Mouse (Mus musculus) limb, embryonic 10.5 days (tissue): ENCODE measurements around the gene Lpar3. TPM values are rescaled to one million over a fixed set of nuclear protein-coding genes. Genes with fewer than 3 reads are reported as not detected.

Experiments
- DNase-seq: peaks from one replicate; pipeline ENCODE4 v3.0.0-alpha.2; 2017; ENCODE audit warnings: low spot score
- H3K27ac ChIP-seq: fragments of 300-500 bp; sonication (generic); 2 replicates; pipeline ENCODE4 v1.5.1; 2016; ENCODE audit warnings: mild to moderate bottlenecking
- H3K27me3 ChIP-seq: fragments of 300-500 bp; sonication (generic); 2 replicates; pipeline ENCODE4 v1.6.1; 2016; ENCODE audit warnings: low read depth, mild to moderate bottlenecking; ENCODE audit not compliant: poor library complexity, severe bottlenecking
- H3K36me3 ChIP-seq: fragments of 300-500 bp; sonication (generic); 2 replicates; pipeline ENCODE4 v1.6.1; 2016; ENCODE audit warnings: mild to moderate bottlenecking, moderate library complexity
- H3K4me1 ChIP-seq: fragments of 300-500 bp; sonication (generic); 2 replicates; pipeline ENCODE4 v1.6.1; 2016
- H3K4me3 ChIP-seq: fragments of 300-500 bp; sonication (generic); 2 replicates; pipeline ENCODE4 v1.5.1; 2016; ENCODE audit warnings: mild to moderate bottlenecking, moderate library complexity
- H3K9me3 ChIP-seq: fragments of 300-500 bp; sonication (generic); replicated peaks from 2 replicates; pipeline ENCODE4 v1.6.1; 2016; ENCODE audit warnings: mild to moderate bottlenecking
- WGBS: fragments of 180-500 bp; shearing (Covaris S2); methylation state at CpG from one replicate; pipeline ENCODE4 v1.1.7; 2016; 5-methylcytosine and 5-hydroxymethylcytosine counted together
- polyA plus RNA-seq: library from polyadenylated mRNA; unstranded; fragments of >200 nt; fragmentation: Nextera tagmentation; extraction: Ambion mirVana; gene quantifications from 2 replicates; pipeline ENCODE4 v1.2.1, GENCODE M21; 2016

Lpar3 gene
- polyA plus RNA-seq, 1 experiment from 2014 or later, result 0.48 TPM

DNA sequence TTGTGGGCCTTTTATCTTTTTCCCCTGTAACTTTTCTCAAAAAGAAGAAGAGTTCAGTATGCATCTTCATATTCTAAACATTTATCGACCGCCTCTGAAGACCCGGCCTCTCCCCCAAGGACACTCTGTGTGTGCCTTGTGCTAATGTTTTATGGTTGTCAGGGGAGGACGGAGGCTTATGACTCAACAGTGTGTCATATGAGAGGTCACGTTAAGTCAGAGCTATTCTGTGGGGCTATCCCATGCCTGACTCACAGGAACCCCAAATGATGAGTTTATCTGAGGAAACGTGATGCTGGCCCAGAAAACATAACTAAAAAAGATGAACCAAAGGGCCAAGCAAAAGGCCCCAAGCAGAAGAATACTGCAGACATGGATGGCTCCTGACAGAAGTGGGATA is 31.0 kb downstream of the Lpar3 start:
- no peak overlapping the region for H3K27ac ChIP-seq
- no peaks in the 10 kb centered on the region for H3K9me3 ChIP-seq
- H3K36me3 ChIP-seq, result no peaks in the 10 kb centered on the region
- 86% methylated on average over 6 of the region's 6 CpGs for WGBS
- H3K27me3 ChIP-seq, result no peaks in the 10 kb centered on the region
- H3K4me3 ChIP-seq, result no peak overlapping the region
- DNase-seq, result no peak
- peaks cover 13% of the 10 kb centered on the region for H3K4me1 ChIP-seq

DNA sequence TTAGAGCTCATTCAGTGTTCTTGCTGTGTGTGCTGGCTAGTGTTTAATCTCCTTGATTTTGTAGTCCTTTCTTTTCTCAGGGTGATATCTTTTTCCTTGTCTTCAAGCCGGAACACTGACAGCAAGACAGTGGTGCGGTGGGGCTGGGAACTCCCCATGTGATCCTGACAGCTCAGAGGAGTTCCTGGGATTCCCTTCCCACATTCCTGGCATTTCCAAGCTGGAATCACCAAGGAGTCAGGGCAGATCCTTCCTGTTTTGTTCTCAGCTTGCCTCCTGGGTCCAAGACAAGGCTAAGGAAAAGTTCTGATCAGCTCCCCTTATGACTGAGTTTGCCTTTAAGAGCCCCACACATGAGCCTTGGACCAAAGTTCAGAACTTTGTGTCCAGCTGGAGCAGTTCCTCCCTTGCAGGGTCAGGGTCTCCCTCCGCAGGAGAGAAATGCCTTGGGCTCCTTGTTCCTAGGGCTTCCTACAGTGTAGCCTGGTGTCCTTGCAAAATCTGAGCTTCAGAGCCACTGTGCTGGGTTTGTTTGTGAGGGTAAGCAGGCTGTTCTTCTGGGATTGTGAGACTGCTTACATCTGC is 33.1 kb downstream of the Lpar3 start:
- Histone ChIP-seq H3K4me3 (no peak overlapping the region), H3K9me3 (no peaks in the 10 kb centered on the region), H3K36me3 (no peaks in the 10 kb centered on the region), H3K27ac (no peak overlapping the region), H3K4me1 (peaks cover 18% of the 10 kb centered on the region), H3K27me3 (no peaks in the 10 kb centered on the region)
- 40% methylated on average over 3 of the region's 3 CpGs for WGBS
- DNase-seq, result no peak

DNA sequence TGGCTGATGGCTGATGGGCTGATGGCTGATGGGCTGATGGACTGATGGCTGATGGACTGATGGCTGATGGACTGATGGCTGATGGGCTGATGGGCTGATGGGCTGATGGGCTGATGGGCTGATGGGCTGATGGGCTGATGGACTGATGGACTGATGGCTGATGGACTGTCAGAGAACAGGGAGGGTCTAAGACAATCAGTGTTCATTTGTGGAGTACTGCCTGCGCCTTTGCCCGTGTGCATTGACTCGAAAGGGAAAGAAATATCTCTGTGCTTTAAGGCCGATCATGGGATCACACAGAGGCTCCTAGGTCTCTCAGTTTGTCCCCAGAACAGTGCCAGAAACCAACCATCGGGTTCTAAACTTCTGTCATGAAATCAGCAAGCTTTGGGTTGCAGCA is 34.4 kb downstream of the Lpar3 start:
- Histone ChIP-seq H3K27me3 (no peaks in the 10 kb centered on the region), H3K27ac (no peak overlapping the region), H3K9me3 (no peaks in the 10 kb centered on the region), H3K4me1 (peaks cover 18% of the 10 kb centered on the region), H3K36me3 (no peaks in the 10 kb centered on the region), H3K4me3 (no peak overlapping the region)
- DNase-seq, result no peak
- 86% methylated on average over 5 of the region's 5 CpGs for WGBS

DNA sequence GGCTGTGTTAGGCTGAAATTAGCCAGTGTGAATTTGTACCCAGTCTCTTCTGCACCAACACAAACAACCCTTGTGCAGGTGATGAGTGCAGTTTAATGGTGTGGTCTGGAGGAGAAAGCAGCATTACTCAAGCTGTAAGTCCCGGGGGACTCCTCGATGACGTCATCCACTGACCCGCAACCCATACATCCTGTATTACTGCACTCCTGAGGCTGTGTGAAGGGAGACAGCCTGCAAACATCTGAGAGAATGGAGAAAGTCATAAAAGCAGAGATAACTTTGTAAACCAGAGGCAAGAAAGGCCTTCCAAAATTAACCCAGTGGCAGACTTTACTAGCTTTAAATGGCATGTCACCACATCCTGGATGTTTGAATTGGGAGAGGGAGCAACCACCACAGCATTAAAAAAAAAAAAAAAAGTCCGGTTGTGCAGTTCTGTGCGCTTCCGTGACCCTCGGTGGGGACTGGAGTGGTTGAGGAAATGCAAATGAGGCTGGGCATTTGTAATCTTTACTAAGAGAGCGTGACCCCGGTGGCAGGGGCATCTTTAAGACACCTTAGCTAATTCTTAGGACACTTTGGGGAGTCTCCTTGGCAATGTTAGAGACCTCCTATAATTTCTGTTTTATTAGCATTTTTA is 36.8 kb downstream of the Lpar3 start:
- Histone ChIP-seq H3K27me3 (no peaks in the 10 kb centered on the region), H3K9me3 (no peaks in the 10 kb centered on the region), H3K4me3 (no peak overlapping the region), H3K27ac (no peak overlapping the region), H3K4me1 (peaks cover 13% of the 10 kb centered on the region; the same call in 1 of the 2 replicates), H3K36me3 (no peaks in the 10 kb centered on the region)
- WGBS, result 71% methylated on average over 10 of the region's 10 CpGs
- no peak for DNase-seq

DNA sequence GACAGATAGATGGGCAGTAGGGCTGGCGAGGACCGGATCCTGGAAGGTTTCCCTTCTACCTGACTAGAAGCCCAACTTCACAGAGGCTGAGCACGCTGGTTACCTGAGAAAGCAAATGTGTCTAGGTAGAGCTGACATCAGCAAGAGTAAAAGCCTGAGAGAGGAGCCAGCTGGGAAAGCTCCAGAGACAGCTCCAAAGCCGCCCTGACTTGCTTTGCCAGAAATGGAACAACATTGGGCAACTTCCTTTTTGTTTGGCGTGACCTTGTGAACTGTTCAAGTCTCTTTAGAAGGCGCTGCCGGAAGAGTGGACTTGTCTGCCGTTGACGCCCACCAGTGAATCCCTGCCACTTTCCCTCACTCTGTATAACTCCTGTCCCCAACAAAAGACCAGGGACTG is 39.4 kb downstream of the Lpar3 start:
- no peak for DNase-seq
- peaks cover 8% of the 10 kb centered on the region; the same call in 1 of the 2 replicates for H3K4me1 ChIP-seq

DNA sequence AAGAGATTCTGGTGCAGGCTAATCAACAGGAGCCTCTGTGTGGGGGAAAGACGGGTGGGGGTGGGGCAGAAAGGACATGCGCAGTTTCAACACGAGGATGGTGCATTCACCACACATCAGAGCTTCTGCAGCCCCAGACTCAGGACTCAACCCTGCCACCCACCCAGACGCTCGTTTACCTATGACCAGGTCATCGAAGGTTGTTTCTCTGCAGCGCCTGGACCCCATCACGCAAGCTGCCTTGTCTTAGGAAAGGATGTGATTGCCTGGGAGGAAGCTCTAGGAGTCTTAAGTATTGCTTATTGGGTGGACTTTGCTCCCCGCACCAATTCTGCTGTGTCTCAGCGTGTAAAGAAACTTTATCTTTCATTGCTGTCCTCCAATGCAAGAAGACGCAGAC is 40.1 kb downstream of the Lpar3 start:
- H3K9me3 ChIP-seq, result no peaks in the 10 kb centered on the region
- WGBS, result 73% methylated on average over 11 of the region's 11 CpGs
- no peak overlapping the region for H3K27ac ChIP-seq
- no peak overlapping the region for H3K4me3 ChIP-seq
- peaks cover 8% of the 10 kb centered on the region; the same call in 1 of the 2 replicates for H3K4me1 ChIP-seq
- H3K27me3 ChIP-seq, result no peaks in the 10 kb centered on the region
- no peak for DNase-seq
- H3K36me3 ChIP-seq, result no peaks in the 10 kb centered on the region

More for the DNA sequence above, 39.4 kb downstream of the Lpar3 start:
- Histone ChIP-seq H3K4me3 (no peak overlapping the region), H3K27ac (no peak overlapping the region), H3K36me3 (no peaks in the 10 kb centered on the region), H3K9me3 (no peaks in the 10 kb centered on the region), H3K27me3 (no peaks in the 10 kb centered on the region)
- 87% methylated on average over 9 of the region's 9 CpGs for WGBS

DNA sequence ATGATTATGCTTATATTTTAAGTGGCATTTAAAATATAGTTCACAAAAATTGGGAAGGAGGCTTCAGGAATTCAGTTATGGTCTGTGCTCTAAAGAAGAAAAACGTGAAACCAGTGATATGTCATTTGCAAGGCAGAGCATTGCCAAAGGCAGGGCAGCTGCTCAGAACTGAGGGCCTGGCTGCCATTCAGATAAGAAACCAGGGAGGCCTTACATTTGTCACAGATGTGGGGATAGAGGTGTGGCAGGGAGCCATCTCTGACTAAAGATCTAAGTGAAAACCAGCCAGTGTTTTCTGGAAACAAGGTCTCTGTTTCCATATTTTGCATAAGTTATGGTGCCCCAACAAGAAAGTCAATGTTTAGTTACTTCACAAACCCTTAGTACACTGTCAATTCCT is 41.8 kb downstream of the Lpar3 start:
- no peak for DNase-seq
- Histone ChIP-seq H3K9me3 (no peaks in the 10 kb centered on the region), H3K4me1 (peaks cover 6% of the 10 kb centered on the region; the same call in 1 of the 2 replicates), H3K27ac (no peak overlapping the region), H3K27me3 (no peaks in the 10 kb centered on the region), H3K36me3 (no peaks in the 10 kb centered on the region), H3K4me3 (no peak overlapping the region)
- 60% methylated on average over 1 of the region's 1 CpGs for WGBS

DNA sequence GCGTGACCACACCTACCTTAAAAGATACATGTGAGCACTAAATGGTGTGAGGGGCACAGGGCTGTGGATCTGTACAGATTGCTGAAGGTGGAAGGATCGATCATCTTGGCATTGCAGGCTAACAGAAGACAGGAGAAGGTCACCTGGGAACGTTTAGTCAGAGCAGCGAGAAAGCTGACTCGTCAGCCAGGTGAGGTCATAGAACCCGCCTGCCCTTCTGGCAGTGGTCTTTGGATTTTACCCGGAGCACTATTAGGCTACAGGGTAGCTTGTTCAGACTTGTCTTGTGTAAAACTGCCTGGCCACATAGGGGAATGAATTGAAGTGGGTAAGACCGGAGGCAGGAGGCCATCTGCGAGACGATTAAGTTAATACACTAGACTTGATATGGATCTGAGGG is 43.4 kb downstream of the Lpar3 start:
- no peaks in the 10 kb centered on the region for H3K9me3 ChIP-seq
- H3K27me3 ChIP-seq, result no peaks in the 10 kb centered on the region
- no peaks in the 10 kb centered on the region for H3K36me3 ChIP-seq
- H3K27ac ChIP-seq, result no peak overlapping the region
- WGBS, result 83% methylated on average over 10 of the region's 10 CpGs
- H3K4me1 ChIP-seq, result peaks cover 4% of the 10 kb centered on the region; the same call in 1 of the 2 replicates
- no peak for DNase-seq
- no peak overlapping the region for H3K4me3 ChIP-seq

DNA sequence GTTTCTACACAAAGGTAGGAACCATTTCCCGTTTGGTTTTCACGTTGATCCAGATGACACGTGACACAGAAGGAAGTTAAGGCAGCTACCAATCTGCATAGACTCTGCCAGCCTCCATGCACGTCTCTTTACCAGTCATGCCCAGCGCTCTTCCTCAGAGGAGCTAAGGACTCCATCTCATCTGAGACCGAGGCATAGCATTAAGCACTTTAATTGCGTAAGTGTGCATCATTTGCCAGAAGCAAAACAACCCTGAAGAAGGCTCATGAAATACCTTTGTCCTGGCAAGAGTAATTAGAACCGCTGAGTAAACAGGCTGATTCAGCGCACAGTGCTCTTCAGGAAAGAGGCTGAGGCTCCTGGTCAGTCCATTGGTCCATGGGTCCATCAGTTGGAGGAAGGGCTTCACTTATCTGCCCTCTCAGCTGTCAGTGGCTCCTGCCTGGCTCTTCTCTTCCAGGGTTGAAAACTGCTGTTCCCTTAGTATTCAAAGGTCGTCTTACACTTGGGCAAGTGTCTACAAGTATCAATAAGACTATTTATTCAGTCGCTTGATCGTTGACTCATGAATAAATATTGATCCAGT is 44.9 kb downstream of the Lpar3 start:
- 82% methylated on average over 12 of the region's 12 CpGs for WGBS
- peaks cover 5% of the 10 kb centered on the region; the same call in 1 of the 2 replicates for H3K4me1 ChIP-seq

DNA sequence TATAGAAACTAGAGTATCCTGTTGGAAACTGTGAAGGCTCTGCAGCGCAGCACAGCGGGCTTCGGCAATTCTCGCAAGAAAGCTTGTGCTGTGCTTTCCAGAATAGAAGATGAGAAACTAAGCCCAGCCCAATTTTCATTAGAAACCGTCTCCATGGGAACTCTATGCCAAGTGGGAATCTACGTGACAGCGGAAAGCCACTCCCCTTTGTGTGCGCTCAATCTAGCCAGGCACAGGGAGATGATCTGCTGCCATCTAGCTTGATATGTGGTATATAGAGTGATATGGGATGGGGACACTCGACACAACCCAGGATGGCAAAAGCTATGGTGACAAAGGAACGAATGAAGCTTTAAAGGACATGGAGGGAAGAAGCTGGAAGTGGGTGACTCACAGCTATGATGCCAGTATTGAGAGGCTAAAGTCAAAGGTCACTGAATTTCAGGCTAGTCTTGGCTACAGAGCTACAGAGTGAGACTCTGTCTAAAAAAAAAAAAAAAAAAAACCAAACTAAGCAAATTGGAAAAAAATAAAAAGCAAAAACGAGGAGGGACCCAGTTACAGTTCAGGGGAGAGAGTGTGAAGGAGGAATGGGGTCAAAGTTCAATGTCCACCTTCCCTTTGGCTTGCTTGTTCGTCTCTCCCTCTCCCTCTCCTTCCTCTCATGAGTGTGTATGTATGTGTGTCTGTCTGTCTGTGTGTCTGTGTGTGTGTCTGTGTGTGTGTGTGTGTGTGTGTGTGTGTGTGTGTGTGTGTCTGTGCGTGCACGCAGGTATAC is 47.5 kb downstream of the Lpar3 start:
- no peaks in the 10 kb centered on the region for H3K36me3 ChIP-seq
- H3K4me3 ChIP-seq, result no peak overlapping the region
- peaks cover 6% of the 10 kb centered on the region for H3K4me1 ChIP-seq
- no peak for DNase-seq
- no peaks in the 10 kb centered on the region for H3K9me3 ChIP-seq
- H3K27me3 ChIP-seq, result no peaks in the 10 kb centered on the region
- WGBS, result 88% methylated on average over 14 of the region's 14 CpGs
- no peak overlapping the region for H3K27ac ChIP-seq

More for the DNA sequence above, 44.9 kb downstream of the Lpar3 start:
- H3K27ac ChIP-seq, result no peak overlapping the region
- DNase-seq, result no peak
- no peaks in the 10 kb centered on the region for H3K36me3 ChIP-seq
- H3K4me3 ChIP-seq, result no peak overlapping the region
- no peaks in the 10 kb centered on the region for H3K9me3 ChIP-seq
- H3K27me3 ChIP-seq, result no peaks in the 10 kb centered on the region

DNA sequence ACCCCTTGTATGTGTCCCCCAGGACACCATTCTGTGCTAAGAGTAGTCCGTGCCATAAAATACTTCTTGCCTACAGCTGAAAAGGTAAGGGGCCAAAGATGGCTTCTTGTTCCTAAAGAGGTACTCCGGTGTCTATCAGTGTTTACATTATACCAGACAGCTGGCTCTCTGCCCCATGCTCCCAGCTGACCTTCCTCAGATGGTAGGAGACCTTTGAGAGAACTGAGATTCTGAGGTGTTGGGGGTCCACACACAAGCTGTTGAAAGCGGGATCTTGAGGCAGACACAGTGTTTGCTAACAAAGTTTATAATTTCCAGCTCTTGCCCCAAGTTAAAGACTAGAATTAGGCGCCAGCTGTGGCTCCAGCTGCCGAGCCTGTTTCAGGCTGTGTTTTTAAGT is 53.7 kb downstream of the Lpar3 start:
- Histone ChIP-seq H3K4me3 (no peak overlapping the region), H3K27me3 (no peaks in the 10 kb centered on the region), H3K9me3 (no peaks in the 10 kb centered on the region), H3K4me1 (peaks cover 27% of the 10 kb centered on the region), H3K36me3 (no peaks in the 10 kb centered on the region), H3K27ac (no peak overlapping the region)
- no peak for DNase-seq
- 54% methylated on average over 5 of the region's 5 CpGs for WGBS

DNA sequence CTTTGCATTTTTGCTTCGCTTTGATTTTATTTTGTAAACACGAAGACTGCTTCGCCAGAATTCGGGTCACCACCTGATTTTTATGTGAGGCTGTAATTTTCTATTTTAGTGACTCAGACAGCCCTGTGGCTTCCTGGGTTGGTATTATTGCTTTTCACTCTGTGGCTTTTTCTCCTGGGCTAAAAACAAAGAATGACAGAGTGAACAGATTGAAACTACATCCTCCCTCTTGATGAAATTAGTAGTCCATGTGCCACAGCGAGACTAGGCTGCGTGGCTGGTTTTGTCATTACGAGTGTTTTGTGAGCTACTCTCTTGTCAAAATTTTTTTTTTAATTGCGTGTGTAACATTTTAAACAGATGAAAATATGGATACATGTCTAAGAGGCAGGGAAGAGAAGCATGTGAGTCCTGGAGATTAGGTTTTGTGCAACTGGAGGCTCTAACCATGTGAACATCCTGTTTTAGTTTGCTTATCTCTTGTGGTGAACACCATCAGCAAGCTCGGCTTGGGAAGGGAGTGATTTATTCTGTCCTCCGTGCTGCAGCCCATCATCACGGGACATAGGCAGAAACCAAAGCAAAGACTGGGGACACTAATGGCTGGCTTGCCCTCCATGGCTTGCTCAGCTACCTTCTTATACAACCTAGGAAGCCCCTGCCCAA is 54.7 kb downstream of the Lpar3 start:
- Histone ChIP-seq H3K4me3 (no peak overlapping the region), H3K4me1 (peaks cover 27% of the 10 kb centered on the region), H3K36me3 (no peaks in the 10 kb centered on the region), H3K9me3 (no peaks in the 10 kb centered on the region), H3K27me3 (no peaks in the 10 kb centered on the region), H3K27ac (no peak overlapping the region)
- 66% methylated on average over 11 of the region's 11 CpGs for WGBS
- no peak for DNase-seq
